Mouse (Mus musculus) right cerebral cortex, postnatal 10 days (tissue): ENCODE data around the gene Polm.

Experiments
- DNase-seq, 2 experiments: peaks; one replicate each; pipeline ENCODE4 v3.0.0; 2021; ENCODE audit warnings: low spot score in 2 of 2

The Polm gene

GRCm38 (mm10) chr11:5837251-5838246, at the start of gene Polm:
Polm (minus strand) TSS chr11:5838016.
- DNase-seq, result peak; percentile 91 to 93

- DNase-seq, result no peak
These were observed 49.4 kb upstream of the Polm start for GRCm38 (mm10) chr11:5887250-5887649.

- peak; percentile 63 to 80 for DNase-seq
These were observed 48.4 kb upstream of the Polm start for GRCm38 (mm10) chr11:5886187-5886586.

- no peak for DNase-seq
These were observed 44.7 kb upstream of the Polm start for GRCm38 (mm10) chr11:5882518-5882917.

- peak; percentile 74 to 77 for DNase-seq
These were observed 42.1 kb upstream of the Polm start for GRCm38 (mm10) chr11:5879905-5880304.

GRCm38 (mm10) chr11:5878661-5879060, 40.8 kb upstream of the Polm start:
- no peak for DNase-seq

GRCm38 (mm10) chr11:5877921-5878526, 40.2 kb upstream of the Polm start, which contains the start of gene Pold2:
Pold2 (minus strand) TSS chr11:5878292.
- DNase-seq, result peak; percentile 99

GRCm38 (mm10) chr11:5877421-5877820, 39.6 kb upstream of the Polm start:
- DNase-seq, result no peak

GRCm38 (mm10) chr11:5873192-5873591, 35.4 kb upstream of the Polm start:
- DNase-seq, result no peak

GRCm38 (mm10) chr11:5872707-5873106, 34.9 kb upstream of the Polm start:
- DNase-seq, result no peak

GRCm38 (mm10) chr11:5870069-5870468, 32.3 kb upstream of the Polm start:
- DNase-seq, result no peak

GRCm38 (mm10) chr11:5869331-5869730, 31.5 kb upstream of the Polm start:
- no peak for DNase-seq

GRCm38 (mm10) chr11:5868324-5868723, 30.5 kb upstream of the Polm start:
- no peak for DNase-seq

GRCm38 (mm10) chr11:5867196-5867595, 29.4 kb upstream of the Polm start:
- DNase-seq, result no peak

GRCm38 (mm10) chr11:5862394-5863105, 24.7 kb upstream of the Polm start:
- DNase-seq, result no peak

GRCm38 (mm10) chr11:5861678-5862393, 24.0 kb upstream of the Polm start, which contains the start of gene Aebp1:
Aebp1 (plus strand) TSS chr11:5861947.
- no peak for DNase-seq

- DNase-seq, result no peak
These were observed 22.8 kb upstream of the Polm start for GRCm38 (mm10) chr11:5860639-5861038.

- no peak for DNase-seq
These were observed 22.2 kb upstream of the Polm start for GRCm38 (mm10) chr11:5859883-5860550.

GRCm38 (mm10) chr11:5858723-5859122, 20.9 kb upstream of the Polm start:
- DNase-seq, result no peak

GRCm38 (mm10) chr11:5856479-5857130, 18.8 kb upstream of the Polm start:
- DNase-seq, result no peak
